Mouse (Mus musculus): ENCODE results near the gene Tmpo. TPM values are rescaled to one million over a fixed set of nuclear protein-coding genes. Genes with fewer than 3 reads are reported as not detected.

Gene Tmpo
- polyA plus RNA-seq, 1 experiment: 265 TPM

- Histone ChIP-seq H3K9ac (ENCODE audit: low read depth, poor library complexity, severe bottlenecking) (no peak overlapping the region), H3K4me1 (ENCODE audit: control insufficient read depth, insufficient read depth, low read length) (no peaks in the 10 kb centered on the region), H3K27ac (ENCODE audit: insufficient read depth, low read length) (no peak overlapping the region), H3K36me3 (ENCODE audit: control insufficient read depth, insufficient read depth, low read length, poor library complexity, severe bottlenecking) (no peaks in the 10 kb centered on the region), H3K9me3 (replicated peaks; ENCODE audit: control insufficient read depth, insufficient read depth, low read length, poor library complexity, severe bottlenecking) (no peaks in the 10 kb centered on the region), H3K4me3 (ENCODE audit: low read depth, low read length) (no peak overlapping the region), H3K27me3 (ENCODE audit: control insufficient read depth, insufficient read depth, low read length, poor library complexity, severe bottlenecking) (no peaks in the 10 kb centered on the region)
- no peak for TF ChIP-seq CTCF (IDR thresholded peaks at IDR 0.05; ENCODE audit: low read depth, low read length)
These were observed 45.7 kb downstream of the Tmpo start for GRCm38 (mm10) chr10:91135302-91135972.

- no peak for TF ChIP-seq EP300 (IDR thresholded peaks at IDR 0.05; ENCODE audit: insufficient read depth, low read depth, low read length)
- TF ChIP-seq POLR2A (IDR thresholded peaks at IDR 0.05; ENCODE audit: insufficient read depth, low read length): no peak
- TF ChIP-seq CTCF (IDR thresholded peaks at IDR 0.05; ENCODE audit: low read depth, low read length): no peak
- no peaks in the 10 kb centered on the region for H3K9me3 ChIP-seq (replicated peaks; ENCODE audit: control insufficient read depth, insufficient read depth, low read length, poor library complexity, severe bottlenecking)
- no peak overlapping the region for H3K9ac ChIP-seq (ENCODE audit: low read depth, poor library complexity, severe bottlenecking)
- H3K4me1 ChIP-seq (ENCODE audit: control insufficient read depth, insufficient read depth, low read length): no peaks in the 10 kb centered on the region
- no peak overlapping the region for H3K27ac ChIP-seq (ENCODE audit: insufficient read depth, low read length)
- H3K36me3 ChIP-seq (ENCODE audit: control insufficient read depth, insufficient read depth, low read length, poor library complexity, severe bottlenecking): no peaks in the 10 kb centered on the region
- H3K4me3 ChIP-seq (ENCODE audit: low read depth, low read length): no peak overlapping the region
- H3K27me3 ChIP-seq (ENCODE audit: control insufficient read depth, insufficient read depth, low read length, poor library complexity, severe bottlenecking): no peaks in the 10 kb centered on the region
These were observed 49.5 kb downstream of the Tmpo start for GRCm38 (mm10) chr10:91131565-91131964.

- no peaks in the 10 kb centered on the region for H3K27me3 ChIP-seq (ENCODE audit: control insufficient read depth, insufficient read depth, low read length, poor library complexity, severe bottlenecking)
- no peaks in the 10 kb centered on the region for H3K9me3 ChIP-seq (replicated peaks; ENCODE audit: control insufficient read depth, insufficient read depth, low read length, poor library complexity, severe bottlenecking)
- no peak for TF ChIP-seq EP300 (IDR thresholded peaks at IDR 0.05; ENCODE audit: insufficient read depth, low read depth, low read length)
- TF ChIP-seq CTCF (IDR thresholded peaks at IDR 0.05; ENCODE audit: low read depth, low read length): no peak
- TF ChIP-seq POLR2A (IDR thresholded peaks at IDR 0.05; ENCODE audit: insufficient read depth, low read length): no peak
- H3K4me1 ChIP-seq (ENCODE audit: control insufficient read depth, insufficient read depth, low read length): no peaks in the 10 kb centered on the region
- H3K4me3 ChIP-seq (ENCODE audit: low read depth, low read length): no peak overlapping the region
- H3K27ac ChIP-seq (ENCODE audit: insufficient read depth, low read length): no peak overlapping the region
- no peaks in the 10 kb centered on the region for H3K36me3 ChIP-seq (ENCODE audit: control insufficient read depth, insufficient read depth, low read length, poor library complexity, severe bottlenecking)
- H3K9ac ChIP-seq (ENCODE audit: low read depth, poor library complexity, severe bottlenecking): no peak overlapping the region
These were observed 50.3 kb downstream of the Tmpo start for GRCm38 (mm10) chr10:91130792-91131191.

GRCm38 (mm10) chr10:91128551-91129160 is 52.5 kb downstream of the Tmpo start:
- TF ChIP-seq EP300 (IDR thresholded peaks at IDR 0.05; ENCODE audit: insufficient read depth, low read depth, low read length) (no peak), CTCF (IDR thresholded peaks at IDR 0.05; ENCODE audit: low read depth, low read length) (no peak), POLR2A (IDR thresholded peaks at IDR 0.05; ENCODE audit: insufficient read depth, low read length) (no peak)
- Histone ChIP-seq H3K36me3 (ENCODE audit: control insufficient read depth, insufficient read depth, low read length, poor library complexity, severe bottlenecking) (no peaks in the 10 kb centered on the region), H3K9ac (ENCODE audit: low read depth, poor library complexity, severe bottlenecking) (no peak overlapping the region), H3K9me3 (replicated peaks; ENCODE audit: control insufficient read depth, insufficient read depth, low read length, poor library complexity, severe bottlenecking) (no peaks in the 10 kb centered on the region), H3K4me1 (ENCODE audit: control insufficient read depth, insufficient read depth, low read length) (no peaks in the 10 kb centered on the region), H3K4me3 (ENCODE audit: low read depth, low read length) (no peak overlapping the region), H3K27ac (ENCODE audit: insufficient read depth, low read length) (no peak overlapping the region), H3K27me3 (ENCODE audit: control insufficient read depth, insufficient read depth, low read length, poor library complexity, severe bottlenecking) (no peaks in the 10 kb centered on the region)

GRCm38 (mm10) chr10:91127395-91127794 is 53.7 kb downstream of the Tmpo start:
- Histone ChIP-seq H3K4me1 (ENCODE audit: control insufficient read depth, insufficient read depth, low read length) (no peaks in the 10 kb centered on the region), H3K4me3 (ENCODE audit: low read depth, low read length) (no peak overlapping the region), H3K27me3 (ENCODE audit: control insufficient read depth, insufficient read depth, low read length, poor library complexity, severe bottlenecking) (no peaks in the 10 kb centered on the region), H3K27ac (ENCODE audit: insufficient read depth, low read length) (no peak overlapping the region), H3K9ac (ENCODE audit: low read depth, poor library complexity, severe bottlenecking) (no peak overlapping the region), H3K9me3 (replicated peaks; ENCODE audit: control insufficient read depth, insufficient read depth, low read length, poor library complexity, severe bottlenecking) (no peaks in the 10 kb centered on the region), H3K36me3 (ENCODE audit: control insufficient read depth, insufficient read depth, low read length, poor library complexity, severe bottlenecking) (peaks cover 2% of the 10 kb centered on the region; the same call in 1 of the 2 replicates)
- TF ChIP-seq CTCF (IDR thresholded peaks at IDR 0.05; ENCODE audit: low read depth, low read length) (no peak), EP300 (IDR thresholded peaks at IDR 0.05; ENCODE audit: insufficient read depth, low read depth, low read length) (no peak), POLR2A (IDR thresholded peaks at IDR 0.05; ENCODE audit: insufficient read depth, low read length) (no peak)

GRCm38 (mm10) chr10:91126618-91127355 is 54.3 kb downstream of the Tmpo start:
- Histone ChIP-seq H3K27ac (ENCODE audit: insufficient read depth, low read length) (no peak overlapping the region), H3K4me3 (ENCODE audit: low read depth, low read length) (no peak overlapping the region), H3K36me3 (ENCODE audit: control insufficient read depth, insufficient read depth, low read length, poor library complexity, severe bottlenecking) (peaks cover 7% of the 10 kb centered on the region), H3K4me1 (ENCODE audit: control insufficient read depth, insufficient read depth, low read length) (no peaks in the 10 kb centered on the region), H3K9ac (ENCODE audit: low read depth, poor library complexity, severe bottlenecking) (no peak overlapping the region), H3K9me3 (replicated peaks; ENCODE audit: control insufficient read depth, insufficient read depth, low read length, poor library complexity, severe bottlenecking) (no peaks in the 10 kb centered on the region), H3K27me3 (ENCODE audit: control insufficient read depth, insufficient read depth, low read length, poor library complexity, severe bottlenecking) (no peaks in the 10 kb centered on the region)
- no peak for TF ChIP-seq POLR2A (IDR thresholded peaks at IDR 0.05; ENCODE audit: insufficient read depth, low read length)
- TF ChIP-seq CTCF (IDR thresholded peaks at IDR 0.05; ENCODE audit: low read depth, low read length): no peak
- no peak for TF ChIP-seq EP300 (IDR thresholded peaks at IDR 0.05; ENCODE audit: insufficient read depth, low read depth, low read length)

Data from ES-Bruce4 (cell line).